Mouse (Mus musculus): Measurements from ENCODE around the gene Ptpa. TPM values are rescaled to one million over a fixed set of nuclear protein-coding genes. Genes with fewer than 3 reads are reported as not detected.
A peak's percentile ranks its signal among the peaks of the same experiment; 100 is the strongest.

The Ptpa gene
- total and polyA plus RNA-seq, 3 experiments, result 82.7 to 91.2 (median 88.7) TPM

DNA sequence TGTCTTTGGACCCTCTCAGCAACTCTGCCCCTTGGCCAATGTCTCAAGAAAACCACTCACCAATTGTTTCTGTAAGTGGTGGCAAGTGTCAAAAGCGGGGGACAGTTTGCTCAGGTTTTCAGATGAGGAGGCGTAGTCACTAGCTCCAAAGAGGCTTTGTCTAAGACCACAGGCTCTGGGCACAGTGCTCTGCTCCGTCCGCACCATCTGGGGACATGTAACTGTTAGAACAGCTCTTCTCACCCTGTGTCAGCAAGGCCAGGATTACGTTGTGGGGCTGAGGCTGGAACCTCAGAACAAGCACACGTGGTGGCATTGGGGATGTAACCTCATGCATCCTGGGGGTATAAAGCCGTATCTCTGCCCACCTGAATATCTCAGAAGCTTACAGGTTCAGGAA, 59.6 kb downstream of the Ptpa start:
- H3K9ac ChIP-seq (ENCODE audit: low read depth, low read length), result no peak overlapping the region
- intact Hi-C loops (cut with DNase I), result loop anchor here (2.0 kb wide), 1 partner anchor 113 kb away; no protein-coding TSS in a partner anchor
- WGBS, result 96% methylated on average over 7 of the region's 7 CpGs

DNA sequence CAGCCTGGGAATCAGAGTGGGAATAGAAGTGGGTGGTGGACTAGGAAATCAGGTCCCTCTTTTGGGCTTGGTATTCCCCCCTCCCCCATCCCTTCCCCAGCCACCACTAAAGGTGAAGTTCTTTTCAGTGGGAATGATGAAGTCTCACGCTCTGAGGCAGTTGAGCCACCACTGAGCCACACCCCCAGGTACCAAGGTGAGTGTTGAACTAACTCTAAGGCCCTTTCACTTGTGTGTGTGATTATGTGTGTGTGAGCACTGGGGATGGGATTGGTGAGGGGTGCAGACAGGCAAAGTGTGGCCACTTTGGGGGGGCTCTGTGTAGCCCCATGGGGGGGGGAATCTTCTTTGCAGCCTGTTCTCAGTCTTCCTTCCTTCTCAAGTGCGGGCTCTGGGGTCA, 60.4 kb downstream of the Ptpa start:
- no peak overlapping the region for H3K27ac ChIP-seq
- H3K4me3 ChIP-seq, result no peak overlapping the region
- DNase-seq, result no peak
- H3K27me3 ChIP-seq (ENCODE audit: control insufficient read depth, insufficient read depth, low read length), result no peaks in the 10 kb centered on the region
- no peaks in the 10 kb centered on the region for H3K36me3 ChIP-seq (ENCODE audit: control insufficient read depth, insufficient read depth, low read length)
- TF ChIP-seq EP300 (IDR thresholded peaks at IDR 0.05; ENCODE audit: insufficient read depth, low read depth, low read length), result no peak
- no peak for TF ChIP-seq POLR2A (IDR thresholded peaks at IDR 0.05; ENCODE audit: insufficient read depth, low read depth, low read length)
- TF ChIP-seq CTCF (IDR thresholded peaks at IDR 0.05), result no peak
- WGBS, result 89% methylated on average over 2 of the region's 2 CpGs
- H3K4me1 ChIP-seq (ENCODE audit: control insufficient read depth, insufficient read depth, low read length), result peaks cover 2% of the 10 kb centered on the region; the same call in 1 of the 2 replicates
- no peak overlapping the region for H3K9ac ChIP-seq (ENCODE audit: low read depth, low read length)
- intact Hi-C loops (cut with DNase I), result no loop called here
- no peaks in the 10 kb centered on the region for H3K79me2 ChIP-seq (replicated peaks; ENCODE audit: control insufficient read depth, insufficient read depth, low read length)

More for the DNA sequence above, 59.6 kb downstream of the Ptpa start:
- no peaks in the 10 kb centered on the region for H3K36me3 ChIP-seq (ENCODE audit: control insufficient read depth, insufficient read depth, low read length)
- peaks cover 2% of the 10 kb centered on the region; the same call in 1 of the 2 replicates for H3K4me1 ChIP-seq (ENCODE audit: control insufficient read depth, insufficient read depth, low read length)
- H3K27ac ChIP-seq, result no peak overlapping the region
- TF ChIP-seq EP300 (IDR thresholded peaks at IDR 0.05; ENCODE audit: insufficient read depth, low read depth, low read length), result no peak
- no peak for TF ChIP-seq POLR2A (IDR thresholded peaks at IDR 0.05; ENCODE audit: insufficient read depth, low read depth, low read length)
- no peak for TF ChIP-seq CTCF (IDR thresholded peaks at IDR 0.05)
- H3K4me3 ChIP-seq, result no peak overlapping the region
- H3K27me3 ChIP-seq (ENCODE audit: control insufficient read depth, insufficient read depth, low read length), result no peaks in the 10 kb centered on the region
- H3K79me2 ChIP-seq (replicated peaks; ENCODE audit: control insufficient read depth, insufficient read depth, low read length), result no peaks in the 10 kb centered on the region
- DNase-seq, result no peak

DNA sequence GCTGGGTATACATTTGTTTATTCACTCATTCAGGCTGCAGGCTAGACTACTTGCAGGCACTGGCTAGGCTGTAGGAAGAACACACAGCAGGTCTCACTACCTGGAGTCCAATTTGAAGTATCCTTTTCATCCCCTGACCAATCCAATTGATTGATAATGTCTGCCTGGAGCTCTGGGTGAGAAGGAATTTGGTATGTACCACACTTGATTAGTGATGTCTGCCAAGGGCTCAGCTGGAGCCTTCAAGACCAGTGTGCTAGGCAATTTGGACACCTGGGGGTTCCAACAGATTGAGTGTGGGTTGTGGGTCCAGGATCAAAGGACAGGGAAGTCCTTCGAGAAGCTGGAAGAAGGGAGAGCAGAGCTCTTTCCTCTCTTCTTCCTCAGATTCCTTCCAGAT, 62.7 kb downstream of the Ptpa start:
- H3K4me1 ChIP-seq (ENCODE audit: control insufficient read depth, insufficient read depth, low read length), result no peaks in the 10 kb centered on the region
- DNase-seq, result no peak
- no peaks in the 10 kb centered on the region for H3K27me3 ChIP-seq (ENCODE audit: control insufficient read depth, insufficient read depth, low read length)
- TF ChIP-seq POLR2A (IDR thresholded peaks at IDR 0.05; ENCODE audit: insufficient read depth, low read depth, low read length) (no peak), EP300 (IDR thresholded peaks at IDR 0.05; ENCODE audit: insufficient read depth, low read depth, low read length) (no peak), CTCF (IDR thresholded peaks at IDR 0.05) (no peak)
- intact Hi-C loops (cut with DNase I), result no loop called here
- H3K36me3 ChIP-seq (ENCODE audit: control insufficient read depth, insufficient read depth, low read length), result no peaks in the 10 kb centered on the region
- H3K4me3 ChIP-seq, result no peak overlapping the region
- no peaks in the 10 kb centered on the region for H3K79me2 ChIP-seq (replicated peaks; ENCODE audit: control insufficient read depth, insufficient read depth, low read length)
- 65% methylated on average over 1 of the region's 1 CpGs for WGBS
- no peak overlapping the region for H3K9ac ChIP-seq (ENCODE audit: low read depth, low read length)
- no peak overlapping the region for H3K27ac ChIP-seq

DNA sequence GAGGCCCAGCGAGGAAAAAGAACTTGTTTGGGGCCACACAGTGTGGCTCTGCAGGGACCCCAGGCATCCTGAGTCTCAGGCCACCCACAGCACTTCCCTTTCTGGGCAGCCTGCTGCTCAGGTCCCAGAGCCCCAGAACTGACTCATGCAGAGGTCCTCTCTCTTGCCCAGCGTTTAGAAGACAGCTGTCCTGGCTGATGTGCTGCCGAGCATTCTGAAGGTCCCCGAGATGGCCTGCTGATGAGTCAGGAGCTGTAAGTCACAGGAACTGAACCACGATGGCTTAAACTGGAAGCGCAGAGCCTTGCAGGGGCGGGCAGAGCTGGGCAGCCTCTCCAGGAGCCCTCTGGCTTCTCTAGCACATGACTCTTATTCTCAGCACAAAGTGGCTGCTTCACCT, 71.8 kb downstream of the Ptpa start:
- H3K9ac ChIP-seq (ENCODE audit: low read depth, low read length), result no peak overlapping the region
- DNase-seq, result peak; percentile 42 to 55
- intact Hi-C loops (cut with DNase I), result no loop called here
- no peaks in the 10 kb centered on the region for H3K4me1 ChIP-seq (ENCODE audit: control insufficient read depth, insufficient read depth, low read length)
- no peak overlapping the region for H3K27ac ChIP-seq
- WGBS, result 37% methylated on average over 7 of the region's 7 CpGs
- no peak overlapping the region for H3K4me3 ChIP-seq
- no peaks in the 10 kb centered on the region for H3K36me3 ChIP-seq (ENCODE audit: control insufficient read depth, insufficient read depth, low read length)
- no peak for TF ChIP-seq POLR2A (IDR thresholded peaks at IDR 0.05; ENCODE audit: insufficient read depth, low read depth, low read length)
- no peak for TF ChIP-seq EP300 (IDR thresholded peaks at IDR 0.05; ENCODE audit: insufficient read depth, low read depth, low read length)
- TF ChIP-seq CTCF (IDR thresholded peaks at IDR 0.05), result no peak
- no peaks in the 10 kb centered on the region for H3K79me2 ChIP-seq (replicated peaks; ENCODE audit: control insufficient read depth, insufficient read depth, low read length)
- no peaks in the 10 kb centered on the region for H3K27me3 ChIP-seq (ENCODE audit: control insufficient read depth, insufficient read depth, low read length)

DNA sequence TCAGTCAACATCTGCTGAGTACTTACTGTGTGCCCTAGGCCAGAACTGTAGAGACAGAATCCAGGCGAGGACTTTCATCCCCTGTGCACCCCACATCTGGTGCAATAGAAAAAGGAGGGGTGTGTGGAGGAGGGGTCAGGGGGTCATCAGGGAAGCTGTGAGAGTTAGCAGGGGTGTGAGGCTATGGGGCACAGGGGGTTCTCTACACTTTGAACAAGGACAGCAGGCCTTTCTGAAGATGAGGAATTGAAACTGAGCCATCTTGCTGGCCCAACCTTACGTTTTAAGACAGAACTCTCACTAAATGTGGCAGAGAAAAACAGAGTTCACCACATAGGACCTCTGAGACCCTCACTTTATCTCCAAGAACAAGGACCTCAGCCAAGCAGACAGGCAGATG, 74.5 kb downstream of the Ptpa start:
- Histone ChIP-seq H3K9ac (ENCODE audit: low read depth, low read length) (no peak overlapping the region), H3K79me2 (replicated peaks; ENCODE audit: control insufficient read depth, insufficient read depth, low read length) (no peaks in the 10 kb centered on the region), H3K36me3 (ENCODE audit: control insufficient read depth, insufficient read depth, low read length) (no peaks in the 10 kb centered on the region), H3K27me3 (ENCODE audit: control insufficient read depth, insufficient read depth, low read length) (no peaks in the 10 kb centered on the region), H3K27ac (no peak overlapping the region), H3K4me1 (ENCODE audit: control insufficient read depth, insufficient read depth, low read length) (no peaks in the 10 kb centered on the region), H3K4me3 (no peak overlapping the region)
- DNase-seq, result no peak
- TF ChIP-seq CTCF (IDR thresholded peaks at IDR 0.05) (no peak), POLR2A (IDR thresholded peaks at IDR 0.05; ENCODE audit: insufficient read depth, low read depth, low read length) (no peak), EP300 (IDR thresholded peaks at IDR 0.05; ENCODE audit: insufficient read depth, low read depth, low read length) (no peak)
- intact Hi-C loops (cut with DNase I), result no loop called here
- WGBS, result 85% methylated on average over 2 of the region's 2 CpGs

DNA sequence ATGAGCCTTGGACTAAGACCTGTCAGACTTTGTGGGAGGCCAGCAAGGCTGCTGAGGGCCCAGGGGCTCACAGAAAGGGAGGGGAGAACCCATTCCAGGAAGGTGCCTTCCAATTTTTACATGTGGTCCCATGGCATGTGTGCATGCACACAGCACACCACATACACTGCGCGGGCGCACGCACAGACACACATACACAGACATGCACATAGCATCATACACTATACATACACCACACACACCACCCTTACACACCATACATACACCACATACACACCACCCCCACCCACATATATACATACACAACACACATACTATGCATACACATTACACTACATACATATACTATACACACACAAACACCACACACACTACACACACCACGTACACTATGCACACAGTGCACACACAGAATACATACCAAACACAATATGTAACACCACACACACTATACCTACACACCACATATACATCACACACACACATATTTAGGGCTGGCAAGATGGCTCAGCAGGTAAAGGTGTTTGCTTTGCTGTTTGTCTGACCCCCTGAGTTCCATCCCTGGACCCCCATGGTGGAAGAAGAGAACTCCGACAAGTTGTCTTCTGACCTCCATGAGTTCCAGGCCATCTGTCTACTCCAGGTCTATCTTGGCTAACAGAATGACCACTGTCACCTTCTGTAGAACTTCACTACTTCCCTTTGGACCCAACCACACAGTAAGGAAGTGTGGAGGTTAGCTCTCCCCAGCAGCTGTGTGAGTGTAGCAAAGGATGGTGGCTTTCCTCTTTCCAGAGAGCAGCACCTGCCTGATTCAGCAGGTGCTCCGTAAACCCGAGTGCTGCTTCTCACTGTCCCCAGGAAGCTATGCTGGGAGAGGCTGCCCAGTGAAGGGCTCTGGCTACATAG, 79.4 kb downstream of the Ptpa start:
- 79% methylated on average over 8 of the region's 8 CpGs for WGBS

More for the DNA sequence above, 79.4 kb downstream of the Ptpa start:
- peaks cover 4% of the 10 kb centered on the region for H3K4me1 ChIP-seq (ENCODE audit: control insufficient read depth, insufficient read depth, low read length)
- no peak for DNase-seq
- no peaks in the 10 kb centered on the region for H3K79me2 ChIP-seq (replicated peaks; ENCODE audit: control insufficient read depth, insufficient read depth, low read length)
- no peak overlapping the region for H3K27ac ChIP-seq
- H3K36me3 ChIP-seq (ENCODE audit: control insufficient read depth, insufficient read depth, low read length), result no peaks in the 10 kb centered on the region
- intact Hi-C loops (cut with DNase I), result no loop called here
- no peak for TF ChIP-seq POLR2A (IDR thresholded peaks at IDR 0.05; ENCODE audit: insufficient read depth, low read depth, low read length)
- no peak for TF ChIP-seq EP300 (IDR thresholded peaks at IDR 0.05; ENCODE audit: insufficient read depth, low read depth, low read length)
- TF ChIP-seq CTCF (IDR thresholded peaks at IDR 0.05), result no peak
- H3K27me3 ChIP-seq (ENCODE audit: control insufficient read depth, insufficient read depth, low read length), result no peaks in the 10 kb centered on the region
- no peak overlapping the region for H3K4me3 ChIP-seq
- H3K9ac ChIP-seq (ENCODE audit: low read depth, low read length), result no peak overlapping the region

Data from heart, adult 2 months (tissue).